Mouse (Mus musculus): Measurements from ENCODE around the gene Amh. TPM values are rescaled to one million over a fixed set of nuclear protein-coding genes. Genes with fewer than 3 reads are reported as not detected.

Gene Amh
- polyA plus RNA-seq, 1 experiment: not detected

GRCm38 (mm10) chr10:80794750-80795149, 10.3 kb upstream of the Amh start:
- H3K4me1 ChIP-seq (ENCODE audit: control insufficient read depth, insufficient read depth, low read length): peaks cover 2% of the 10 kb centered on the region
- no peak overlapping the region for H3K27ac ChIP-seq (ENCODE audit: insufficient read depth, low read length)
- no peaks in the 10 kb centered on the region for H3K9me3 ChIP-seq (replicated peaks; ENCODE audit: control insufficient read depth, insufficient read depth, low read length, poor library complexity, severe bottlenecking)
- TF ChIP-seq POLR2A (IDR thresholded peaks at IDR 0.05; ENCODE audit: insufficient read depth, low read length): no peak
- TF ChIP-seq CTCF (IDR thresholded peaks at IDR 0.05; ENCODE audit: low read depth, low read length): no peak
- no peak for TF ChIP-seq EP300 (IDR thresholded peaks at IDR 0.05; ENCODE audit: insufficient read depth, low read depth, low read length)
- H3K36me3 ChIP-seq (ENCODE audit: control insufficient read depth, insufficient read depth, low read length, poor library complexity, severe bottlenecking): peaks cover 3% of the 10 kb centered on the region; the same call in 1 of the 2 replicates
- H3K9ac ChIP-seq (ENCODE audit: low read depth, poor library complexity, severe bottlenecking): no peak overlapping the region
- no peaks in the 10 kb centered on the region for H3K27me3 ChIP-seq (ENCODE audit: control insufficient read depth, insufficient read depth, low read length, poor library complexity, severe bottlenecking)
- H3K4me3 ChIP-seq (ENCODE audit: low read depth, low read length): no peak overlapping the region

GRCm38 (mm10) chr10:80796307-80796848, 8.7 kb upstream of the Amh start:
- TF ChIP-seq CTCF (IDR thresholded peaks at IDR 0.05; ENCODE audit: low read depth, low read length): no peak
- TF ChIP-seq EP300 (IDR thresholded peaks at IDR 0.05; ENCODE audit: insufficient read depth, low read depth, low read length): no peak
- no peak for TF ChIP-seq POLR2A (IDR thresholded peaks at IDR 0.05; ENCODE audit: insufficient read depth, low read length)
- Histone ChIP-seq H3K27ac (ENCODE audit: insufficient read depth, low read length) (no peak overlapping the region), H3K9ac (ENCODE audit: low read depth, poor library complexity, severe bottlenecking) (no peak overlapping the region), H3K4me3 (ENCODE audit: low read depth, low read length) (no peak overlapping the region), H3K4me1 (ENCODE audit: control insufficient read depth, insufficient read depth, low read length) (peaks cover 2% of the 10 kb centered on the region), H3K9me3 (replicated peaks; ENCODE audit: control insufficient read depth, insufficient read depth, low read length, poor library complexity, severe bottlenecking) (no peaks in the 10 kb centered on the region), H3K27me3 (ENCODE audit: control insufficient read depth, insufficient read depth, low read length, poor library complexity, severe bottlenecking) (no peaks in the 10 kb centered on the region), H3K36me3 (ENCODE audit: control insufficient read depth, insufficient read depth, low read length, poor library complexity, severe bottlenecking) (peaks cover 7% of the 10 kb centered on the region)

GRCm38 (mm10) chr10:80797186-80798149, 7.6 kb upstream of the Amh start:
- Histone ChIP-seq H3K4me3 (ENCODE audit: low read depth, low read length) (peak overlapping the region; percentile 99), H3K36me3 (ENCODE audit: control insufficient read depth, insufficient read depth, low read length, poor library complexity, severe bottlenecking) (peaks cover 11% of the 10 kb centered on the region), H3K9ac (ENCODE audit: low read depth, poor library complexity, severe bottlenecking) (peak overlapping the region; percentile 81), H3K27ac (ENCODE audit: insufficient read depth, low read length) (peak overlapping the region; percentile 71; the same call in 1 of the 2 replicates), H3K4me1 (ENCODE audit: control insufficient read depth, insufficient read depth, low read length) (peaks cover 2% of the 10 kb centered on the region), H3K27me3 (ENCODE audit: control insufficient read depth, insufficient read depth, low read length, poor library complexity, severe bottlenecking) (no peaks in the 10 kb centered on the region), H3K9me3 (replicated peaks; ENCODE audit: control insufficient read depth, insufficient read depth, low read length, poor library complexity, severe bottlenecking) (no peaks in the 10 kb centered on the region)
- TF ChIP-seq EP300 (IDR thresholded peaks at IDR 0.05; ENCODE audit: insufficient read depth, low read depth, low read length) (no peak), POLR2A (IDR thresholded peaks at IDR 0.05; ENCODE audit: insufficient read depth, low read length) (no peak), CTCF (IDR thresholded peaks at IDR 0.05; ENCODE audit: low read depth, low read length) (no peak)

GRCm38 (mm10) chr10:80798150-80799006, 6.7 kb upstream of the Amh start, which contains the start of the genes Sf3a2 and Plekhj1:
TSS of gene Sf3a2 (plus strand) at chr10:80798198.
TSS of gene Plekhj1 (minus strand) at chr10:80798626.
- Histone ChIP-seq H3K27ac (ENCODE audit: insufficient read depth, low read length) (peak within 1 kb of the TSS; percentile 71), H3K36me3 (ENCODE audit: control insufficient read depth, insufficient read depth, low read length, poor library complexity, severe bottlenecking) (peaks cover 18% of the 10 kb centered on the region), H3K9me3 (replicated peaks; ENCODE audit: control insufficient read depth, insufficient read depth, low read length, poor library complexity, severe bottlenecking) (no peaks in the 10 kb centered on the region), H3K4me3 (ENCODE audit: low read depth, low read length) (peak within 1 kb of the TSS; percentile 99), H3K4me1 (ENCODE audit: control insufficient read depth, insufficient read depth, low read length) (peaks cover 2% of the 10 kb centered on the region), H3K9ac (ENCODE audit: low read depth, poor library complexity, severe bottlenecking) (peak within 1 kb of the TSS; percentile 81), H3K27me3 (ENCODE audit: control insufficient read depth, insufficient read depth, low read length, poor library complexity, severe bottlenecking) (no peaks in the 10 kb centered on the region)
- TF ChIP-seq POLR2A (IDR thresholded peaks at IDR 0.05; ENCODE audit: insufficient read depth, low read length): peak; percentile 80
- no peak for TF ChIP-seq CTCF (IDR thresholded peaks at IDR 0.05; ENCODE audit: low read depth, low read length)
- 0 out of 2 replicates have a peak, but pooled peaks have one; percentile 4 for TF ChIP-seq EP300 (IDR thresholded peaks at IDR 0.05; ENCODE audit: insufficient read depth, low read depth, low read length)

GRCm38 (mm10) chr10:80799070-80799566, 5.9 kb upstream of the Amh start:
- peaks cover 20% of the 10 kb centered on the region for H3K36me3 ChIP-seq (ENCODE audit: control insufficient read depth, insufficient read depth, low read length, poor library complexity, severe bottlenecking)
- peaks cover 2% of the 10 kb centered on the region for H3K4me1 ChIP-seq (ENCODE audit: control insufficient read depth, insufficient read depth, low read length)
- H3K27me3 ChIP-seq (ENCODE audit: control insufficient read depth, insufficient read depth, low read length, poor library complexity, severe bottlenecking): no peaks in the 10 kb centered on the region
- TF ChIP-seq POLR2A (IDR thresholded peaks at IDR 0.05; ENCODE audit: insufficient read depth, low read length) (no peak), EP300 (IDR thresholded peaks at IDR 0.05; ENCODE audit: insufficient read depth, low read depth, low read length) (no peak), CTCF (IDR thresholded peaks at IDR 0.05; ENCODE audit: low read depth, low read length) (no peak)
- peak overlapping the region; percentile 99 for H3K4me3 ChIP-seq (ENCODE audit: low read depth, low read length)
- H3K9me3 ChIP-seq (replicated peaks; ENCODE audit: control insufficient read depth, insufficient read depth, low read length, poor library complexity, severe bottlenecking): no peaks in the 10 kb centered on the region
- peak overlapping the region; percentile 81 for H3K9ac ChIP-seq (ENCODE audit: low read depth, poor library complexity, severe bottlenecking)
- H3K27ac ChIP-seq (ENCODE audit: insufficient read depth, low read length): peak overlapping the region; percentile 58

Data from ES-Bruce4 (cell line).